Mouse (Mus musculus): ENCODE measurements around the gene Rap1a. TPM values are rescaled to one million over a fixed set of nuclear protein-coding genes. Genes with fewer than 3 reads are reported as not detected.

Gene Rap1a
- polyA plus RNA-seq, 1 experiment, result 111 TPM

DNA sequence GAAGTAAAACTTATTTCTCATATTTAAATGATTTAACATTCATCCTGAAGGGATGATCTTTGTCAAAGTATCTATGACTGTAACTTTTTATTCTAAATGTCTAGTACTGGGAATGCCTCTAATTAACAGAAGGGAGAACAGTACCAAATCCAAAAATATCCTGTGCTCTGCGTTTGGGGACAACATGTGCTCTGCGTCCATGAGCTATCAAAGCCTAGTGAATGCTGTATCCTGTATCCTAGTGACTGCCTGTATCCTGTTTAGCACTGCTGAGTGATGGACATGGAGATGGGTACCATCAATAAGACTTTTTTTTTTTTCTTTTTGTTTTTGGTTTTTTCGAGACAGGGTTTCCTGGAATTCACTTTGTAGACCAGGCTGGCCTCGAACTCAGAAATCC, 42.5 kb downstream of the Rap1a start:
- H3K4me3 ChIP-seq (ENCODE audit: insufficient read depth, low read depth, low read length), result no peak overlapping the region
- no peak overlapping the region for H3K27ac ChIP-seq (replicated peaks; ENCODE audit: low read depth, low read length)
- H3K4me1 ChIP-seq (ENCODE audit: control insufficient read depth, insufficient read depth, insufficient read length, low read length), result peaks cover 22% of the 10 kb centered on the region

DNA sequence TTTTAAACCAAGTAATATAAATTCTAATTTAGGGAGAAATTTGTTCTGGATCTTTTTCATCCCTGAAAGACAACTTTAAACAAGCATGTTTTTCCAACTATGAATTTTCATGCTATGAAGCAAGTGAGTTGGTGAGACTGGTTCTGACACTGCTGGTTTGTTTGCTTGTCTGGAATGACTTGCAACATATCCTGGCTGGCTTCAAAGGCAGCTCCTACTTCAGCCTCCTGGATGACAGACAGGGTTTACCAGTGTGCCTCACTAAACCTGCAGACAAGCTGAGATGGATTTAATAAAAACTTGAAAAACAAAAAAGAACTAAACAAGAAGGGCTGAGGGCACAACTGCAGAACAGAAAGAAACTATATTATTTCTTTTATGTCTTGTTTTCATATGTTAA, 43.0 kb downstream of the Rap1a start:
- H3K27ac ChIP-seq (replicated peaks; ENCODE audit: low read depth, low read length), result no peak overlapping the region
- H3K4me1 ChIP-seq (ENCODE audit: control insufficient read depth, insufficient read depth, insufficient read length, low read length), result peaks cover 16% of the 10 kb centered on the region
- no peak overlapping the region for H3K4me3 ChIP-seq (ENCODE audit: insufficient read depth, low read depth, low read length)

DNA sequence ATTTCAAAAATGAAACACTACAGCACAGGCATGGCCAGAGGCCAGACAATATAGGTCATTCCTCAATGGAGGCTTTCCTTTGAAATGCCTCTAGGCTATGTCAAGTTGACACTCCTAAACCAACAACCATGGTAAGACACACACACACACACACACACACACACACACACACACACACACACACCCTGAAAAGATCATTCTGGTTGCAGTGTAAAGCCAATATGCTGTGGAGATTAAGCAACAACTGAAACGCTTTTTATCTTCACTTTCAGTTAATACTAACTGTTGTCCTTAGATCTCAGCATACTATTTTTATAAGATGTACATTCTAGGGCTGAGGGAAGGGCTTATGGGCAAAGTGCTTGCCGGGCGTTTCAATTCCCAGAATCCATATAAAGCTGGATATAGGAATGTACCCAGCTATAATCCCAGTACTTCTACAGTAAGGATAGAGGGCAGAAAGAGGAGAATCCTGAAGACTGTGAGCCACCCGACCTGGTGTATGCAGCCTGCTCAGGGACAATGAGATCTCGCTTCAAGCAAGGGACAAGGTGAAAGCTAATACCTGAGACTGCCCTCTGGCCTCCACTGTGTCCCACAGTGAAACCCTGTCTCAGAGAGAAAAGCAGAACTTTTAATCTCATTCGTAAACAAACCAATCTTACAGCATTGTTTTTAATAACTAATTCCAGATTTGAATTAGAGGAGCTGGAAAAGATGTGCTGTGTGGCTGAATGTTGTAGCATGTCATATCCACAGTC, 43.6 kb downstream of the Rap1a start:
- no peak overlapping the region for H3K4me3 ChIP-seq (ENCODE audit: insufficient read depth, low read depth, low read length)
- peaks cover 16% of the 10 kb centered on the region for H3K4me1 ChIP-seq (ENCODE audit: control insufficient read depth, insufficient read depth, insufficient read length, low read length)
- H3K27ac ChIP-seq (replicated peaks; ENCODE audit: low read depth, low read length), result 0 out of 2 replicates have a peak overlapping the region, but pooled peaks have one; percentile 40

DNA sequence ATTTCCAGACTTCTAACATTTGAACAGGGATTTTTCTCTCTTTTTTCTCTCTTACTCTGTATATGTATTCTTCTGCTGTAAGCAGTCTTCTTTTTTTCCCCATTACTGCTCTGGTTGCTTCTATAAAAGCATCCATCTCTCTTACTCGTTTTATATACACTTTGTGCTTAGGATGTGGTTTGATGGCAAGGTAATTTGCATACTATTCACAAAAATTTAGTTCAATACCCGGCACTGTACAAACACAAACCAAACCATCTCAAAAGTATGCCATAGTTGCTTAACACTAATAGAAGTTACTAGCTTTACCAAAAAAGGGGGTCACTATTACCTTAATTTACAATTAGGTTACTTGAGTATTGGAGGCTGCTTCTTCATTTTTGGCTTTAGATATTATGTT, 44.6 kb downstream of the Rap1a start:
- Histone ChIP-seq H3K27ac (replicated peaks; ENCODE audit: low read depth, low read length) (no peak overlapping the region), H3K4me3 (ENCODE audit: insufficient read depth, low read depth, low read length) (no peak overlapping the region), H3K4me1 (ENCODE audit: control insufficient read depth, insufficient read depth, insufficient read length, low read length) (peaks cover 18% of the 10 kb centered on the region)

DNA sequence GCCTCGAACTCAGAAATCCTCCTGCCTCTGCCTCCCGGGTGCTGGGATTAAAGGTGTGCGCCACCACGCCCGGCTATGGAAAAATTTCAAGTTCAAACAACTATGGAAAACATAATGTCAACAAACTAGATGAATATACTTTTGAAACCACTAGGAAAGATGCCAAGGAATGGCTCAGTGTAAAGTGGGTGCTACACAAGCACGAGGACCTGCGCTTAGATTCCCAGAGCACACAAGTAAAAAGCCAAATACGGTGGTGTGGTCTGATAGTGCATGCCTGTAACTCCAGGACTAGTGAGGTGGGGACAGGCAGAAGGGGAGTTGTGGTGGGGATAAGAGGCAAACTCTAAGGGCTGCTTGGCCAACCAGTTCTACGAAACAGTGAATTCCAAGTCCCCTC, 46.0 kb downstream of the Rap1a start:
- H3K4me3 ChIP-seq (ENCODE audit: insufficient read depth, low read depth, low read length), result no peak overlapping the region
- H3K4me1 ChIP-seq (ENCODE audit: control insufficient read depth, insufficient read depth, insufficient read length, low read length), result peaks cover 15% of the 10 kb centered on the region
- H3K27ac ChIP-seq (replicated peaks; ENCODE audit: low read depth, low read length), result no peak overlapping the region

DNA sequence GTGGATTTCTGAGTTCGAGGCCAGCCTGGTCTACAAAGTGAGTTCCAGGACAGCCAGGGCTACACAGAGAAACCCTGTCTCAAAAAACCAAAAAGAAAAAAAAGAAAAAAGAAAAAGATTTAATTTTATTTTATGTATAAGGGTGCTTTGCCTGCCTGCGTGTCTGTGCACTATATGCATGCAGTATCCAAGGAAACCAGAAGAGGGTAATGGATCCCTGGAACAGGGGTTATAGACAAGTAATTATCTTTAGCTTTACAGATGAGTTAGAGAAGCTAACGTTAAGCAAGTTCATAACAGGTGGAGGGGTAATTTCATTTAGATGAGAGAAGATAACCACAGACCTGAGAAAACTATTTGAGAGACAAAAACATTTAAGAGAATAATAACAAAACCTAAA, 47.0 kb downstream of the Rap1a start:
- H3K4me1 ChIP-seq (ENCODE audit: control insufficient read depth, insufficient read depth, insufficient read length, low read length), result peaks cover 15% of the 10 kb centered on the region
- H3K27ac ChIP-seq (replicated peaks; ENCODE audit: low read depth, low read length), result no peak overlapping the region
- no peak overlapping the region for H3K4me3 ChIP-seq (ENCODE audit: insufficient read depth, low read depth, low read length)

DNA sequence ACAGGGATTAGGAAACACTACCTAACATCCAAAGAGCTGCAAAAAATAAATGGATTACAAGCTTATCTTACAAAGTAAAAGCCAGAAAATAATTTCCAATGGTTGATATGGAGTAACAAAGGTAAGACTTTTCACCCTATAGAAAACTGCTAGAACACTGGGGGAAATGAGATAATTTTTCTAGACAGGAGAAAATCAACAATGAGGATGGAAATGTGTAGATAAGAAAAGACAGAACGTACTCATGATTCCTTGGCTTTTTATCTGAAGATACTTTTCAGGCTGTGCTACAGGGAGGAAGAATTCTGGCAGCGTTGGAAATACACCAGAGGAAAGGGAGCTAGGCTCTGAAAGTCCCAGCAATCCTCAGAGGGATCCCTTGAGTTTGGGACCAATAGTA, 50.3 kb downstream of the Rap1a start:
- Histone ChIP-seq H3K4me3 (ENCODE audit: insufficient read depth, low read depth, low read length) (no peak overlapping the region), H3K27ac (replicated peaks; ENCODE audit: low read depth, low read length) (no peak overlapping the region), H3K4me1 (ENCODE audit: control insufficient read depth, insufficient read depth, insufficient read length, low read length) (peaks cover 5% of the 10 kb centered on the region)

DNA sequence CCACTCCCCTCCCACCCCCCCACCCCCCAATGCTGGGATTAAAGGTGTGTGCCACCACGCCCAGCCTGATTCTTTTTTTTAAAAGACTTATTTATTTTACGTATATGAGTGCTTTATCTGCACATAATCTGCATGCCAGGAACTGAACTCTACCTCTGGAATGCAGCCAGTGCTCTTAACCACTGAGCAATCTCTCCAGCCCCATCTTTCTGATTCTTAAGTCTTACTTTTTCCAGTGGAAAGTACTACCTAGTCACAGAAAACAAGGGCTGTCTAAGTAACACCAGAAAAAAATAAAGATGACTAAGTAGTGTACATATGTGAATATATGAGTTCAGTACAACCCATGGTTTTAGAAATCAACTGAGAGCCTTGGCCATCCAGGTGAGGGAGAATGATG, 54.6 kb downstream of the Rap1a start:
- Histone ChIP-seq H3K4me3 (ENCODE audit: insufficient read depth, low read depth, low read length) (no peak overlapping the region), H3K4me1 (ENCODE audit: control insufficient read depth, insufficient read depth, insufficient read length, low read length) (no peaks in the 10 kb centered on the region), H3K27ac (replicated peaks; ENCODE audit: low read depth, low read length) (no peak overlapping the region)

DNA sequence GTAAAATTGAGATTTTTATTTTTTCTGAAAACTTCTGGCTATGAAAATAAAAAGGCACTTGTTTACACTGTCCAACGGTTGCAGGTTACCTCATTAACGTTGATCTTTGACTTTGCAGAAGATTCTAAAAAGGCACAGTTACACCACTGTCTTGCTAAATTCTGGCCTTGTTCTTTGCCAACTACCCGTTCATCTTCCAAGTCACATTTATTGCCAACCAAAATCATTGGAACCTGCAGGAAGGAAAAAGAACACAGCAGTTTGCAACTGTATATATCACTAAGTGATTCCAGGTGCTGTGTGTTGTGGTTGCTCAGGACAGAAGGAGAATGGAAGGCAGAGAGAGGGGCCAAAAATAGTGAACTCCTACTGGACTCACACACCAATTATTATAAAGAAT, 63.5 kb downstream of the Rap1a start:
- H3K4me1 ChIP-seq (ENCODE audit: control insufficient read depth, insufficient read depth, insufficient read length, low read length), result no peaks in the 10 kb centered on the region
- H3K27ac ChIP-seq (replicated peaks; ENCODE audit: low read depth, low read length), result no peak overlapping the region
- no peak overlapping the region for H3K4me3 ChIP-seq (ENCODE audit: insufficient read depth, low read depth, low read length)

DNA sequence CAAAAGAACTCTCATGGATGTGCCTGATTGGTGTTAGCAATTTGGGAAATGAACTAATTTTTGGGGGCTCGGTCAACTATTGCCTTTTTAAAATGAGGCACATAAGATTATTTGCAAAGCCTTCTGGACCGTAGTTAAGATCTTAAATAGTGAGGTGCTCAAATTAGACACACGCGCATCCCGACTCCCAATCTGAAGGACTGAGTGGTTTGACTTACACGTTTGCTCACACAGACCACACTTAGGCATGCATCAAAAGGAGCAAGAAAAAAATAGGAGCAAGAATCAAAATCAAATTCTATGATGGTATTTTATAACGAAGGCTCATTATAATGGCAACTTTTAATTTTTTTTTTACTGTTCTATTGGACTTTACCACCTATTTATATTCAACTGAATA, 64.1 kb downstream of the Rap1a start:
- Histone ChIP-seq H3K4me1 (ENCODE audit: control insufficient read depth, insufficient read depth, insufficient read length, low read length) (no peaks in the 10 kb centered on the region), H3K4me3 (ENCODE audit: insufficient read depth, low read depth, low read length) (no peak overlapping the region), H3K27ac (replicated peaks; ENCODE audit: low read depth, low read length) (no peak overlapping the region)

DNA sequence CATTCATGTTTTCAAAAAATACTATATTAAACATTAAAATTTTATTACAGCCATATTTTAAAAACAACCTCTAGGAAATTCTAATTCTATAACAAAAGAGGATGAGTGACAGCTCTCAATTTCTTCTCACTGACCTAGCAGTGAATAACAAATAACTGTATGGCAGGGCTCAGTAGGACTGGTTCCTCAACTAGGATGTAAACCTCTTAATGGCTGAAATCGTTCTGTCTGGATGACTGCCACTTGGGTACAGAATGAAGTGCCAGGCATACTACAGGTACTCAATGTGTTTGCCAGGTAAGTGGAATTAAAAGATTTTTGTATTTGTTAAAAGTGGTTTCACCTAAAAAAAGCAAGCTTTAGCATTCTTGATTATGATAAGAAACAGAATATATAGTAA, 65.0 kb downstream of the Rap1a start:
- Histone ChIP-seq H3K27ac (replicated peaks; ENCODE audit: low read depth, low read length) (no peak overlapping the region), H3K4me1 (ENCODE audit: control insufficient read depth, insufficient read depth, insufficient read length, low read length) (no peaks in the 10 kb centered on the region), H3K4me3 (ENCODE audit: insufficient read depth, low read depth, low read length) (no peak overlapping the region)

DNA sequence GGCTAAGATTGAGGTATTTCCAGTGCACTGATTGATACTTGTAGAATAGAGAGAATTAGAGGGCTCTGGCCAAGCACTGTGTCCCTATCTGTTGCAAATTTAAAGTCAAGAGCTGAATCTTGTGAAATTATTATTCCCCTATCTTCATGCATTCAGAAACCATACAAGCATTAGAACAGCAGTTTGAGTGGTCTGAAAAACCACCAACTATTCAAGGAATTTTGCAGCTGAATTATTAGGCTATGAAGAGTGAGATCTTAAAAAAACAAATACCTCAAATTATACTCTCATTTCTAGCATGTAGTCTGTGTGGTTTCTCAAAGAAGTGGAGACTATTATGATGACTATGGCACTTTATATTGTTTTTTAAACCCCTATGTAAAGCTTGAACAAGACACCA, 65.9 kb downstream of the Rap1a start:
- Histone ChIP-seq H3K4me3 (ENCODE audit: insufficient read depth, low read depth, low read length) (no peak overlapping the region), H3K4me1 (ENCODE audit: control insufficient read depth, insufficient read depth, insufficient read length, low read length) (no peaks in the 10 kb centered on the region), H3K27ac (replicated peaks; ENCODE audit: low read depth, low read length) (no peak overlapping the region)

DNA sequence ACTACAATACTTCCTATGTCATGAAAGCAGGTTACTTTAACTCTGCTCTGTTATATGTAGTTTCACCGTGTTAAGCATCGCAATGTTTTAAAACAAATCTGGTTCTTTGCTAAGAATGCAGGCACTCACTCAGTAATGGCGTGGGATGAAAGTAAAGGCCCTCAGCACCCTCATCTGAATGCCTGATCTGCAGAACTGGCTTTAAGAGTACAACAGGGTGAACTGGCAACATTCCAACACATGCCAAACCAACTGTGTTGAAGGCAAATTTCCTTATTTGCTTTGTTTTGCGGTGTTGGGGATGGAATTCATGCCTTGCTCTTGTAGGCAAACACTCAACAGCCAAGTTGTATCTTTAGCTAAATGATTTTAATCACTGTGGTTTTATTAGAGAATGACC, 67.6 kb downstream of the Rap1a start:
- Histone ChIP-seq H3K27ac (replicated peaks; ENCODE audit: low read depth, low read length) (no peak overlapping the region), H3K4me1 (ENCODE audit: control insufficient read depth, insufficient read depth, insufficient read length, low read length) (no peaks in the 10 kb centered on the region), H3K4me3 (ENCODE audit: insufficient read depth, low read depth, low read length) (no peak overlapping the region)

DNA sequence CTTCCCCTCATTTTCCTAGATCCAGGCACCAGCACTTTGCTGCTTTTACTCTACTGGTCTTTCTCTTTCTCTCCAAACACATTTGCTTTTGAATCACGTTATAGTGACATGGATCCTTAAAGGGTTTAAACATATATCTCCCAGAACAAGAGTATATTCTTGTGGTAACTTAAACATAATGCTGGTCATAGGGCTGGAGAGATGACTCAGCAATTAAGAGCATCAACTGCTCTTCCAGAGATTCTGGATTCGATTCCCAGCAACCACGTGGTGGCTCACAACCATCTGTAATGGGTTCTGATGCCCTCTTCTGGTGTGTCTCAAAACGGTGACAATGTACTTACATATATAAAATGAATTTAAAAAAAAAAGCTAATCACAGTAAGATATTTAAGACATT, 68.8 kb downstream of the Rap1a start:
- Histone ChIP-seq H3K4me1 (ENCODE audit: control insufficient read depth, insufficient read depth, insufficient read length, low read length) (no peaks in the 10 kb centered on the region), H3K4me3 (ENCODE audit: insufficient read depth, low read depth, low read length) (no peak overlapping the region), H3K27ac (replicated peaks; ENCODE audit: low read depth, low read length) (no peak overlapping the region)

DNA sequence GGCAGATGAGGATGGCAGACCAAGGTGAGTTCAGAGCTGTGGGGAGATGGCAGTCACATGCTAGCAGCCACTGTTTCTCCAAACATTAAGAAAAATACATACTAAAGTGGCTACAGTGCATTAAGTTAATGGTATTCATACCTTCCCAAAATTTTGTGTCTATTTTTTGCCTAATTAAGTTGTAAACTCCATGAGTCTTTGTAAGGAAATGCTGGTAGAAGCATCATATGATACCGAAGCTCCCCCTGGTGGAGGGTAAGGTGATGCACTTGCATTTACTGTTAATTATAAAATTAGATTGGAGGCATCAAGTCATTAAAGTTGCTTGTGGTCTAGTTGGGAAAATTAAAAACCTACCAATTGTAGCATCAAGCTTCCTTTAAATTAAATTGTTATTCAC, 75.1 kb downstream of the Rap1a start:
- no peak overlapping the region for H3K4me3 ChIP-seq (ENCODE audit: insufficient read depth, low read depth, low read length)
- H3K4me1 ChIP-seq (ENCODE audit: control insufficient read depth, insufficient read depth, insufficient read length, low read length), result peaks cover 23% of the 10 kb centered on the region; the same call in 1 of the 2 replicates
- H3K27ac ChIP-seq (replicated peaks; ENCODE audit: low read depth, low read length), result no peak overlapping the region

DNA sequence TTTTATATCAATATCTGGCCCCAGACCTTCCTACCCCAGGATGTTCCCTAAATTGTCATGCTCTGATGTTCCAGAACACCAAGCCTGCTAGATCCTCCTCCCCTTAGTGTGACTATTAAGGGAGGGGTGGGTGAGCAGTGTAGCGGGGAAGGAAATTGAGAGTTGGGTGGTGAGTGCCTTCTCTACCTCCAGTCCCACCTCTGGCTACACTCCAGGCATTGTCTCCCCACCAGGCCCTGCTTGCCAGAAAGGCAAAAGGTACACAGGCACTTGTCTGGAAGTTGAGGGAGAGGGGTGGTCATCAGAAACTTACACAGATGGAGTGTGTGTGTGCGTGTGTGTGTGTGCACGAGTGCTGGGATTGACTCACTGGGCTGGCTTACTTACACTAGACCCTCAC, 78.6 kb downstream of the Rap1a start:
- H3K4me3 ChIP-seq (ENCODE audit: insufficient read depth, low read depth, low read length), result no peak overlapping the region
- H3K27ac ChIP-seq (replicated peaks; ENCODE audit: low read depth, low read length), result peak overlapping the region; percentile 65
- H3K4me1 ChIP-seq (ENCODE audit: control insufficient read depth, insufficient read depth, insufficient read length, low read length), result peaks cover 23% of the 10 kb centered on the region; the same call in 1 of the 2 replicates
